Mouse (Mus musculus) kidney, adult 2 months (tissue): ENCODE results near the gene Flvcr1.

ENCODE experiments used
- CTCF ChIP-seq: fragments of 200-500 bp; conservative IDR thresholded peaks from 2 replicates; pipeline ENCODE4 v1.5.1; 2011; ENCODE audit warnings: low read depth, mild to moderate bottlenecking, control low read depth, low read length, moderate library complexity, mixed read lengths; ENCODE audit not compliant: insufficient read depth, insufficient read length
- POLR2A ChIP-seq: fragments of 200-500 bp; IDR thresholded peaks from one replicate; pipeline ENCODE4 v1.6.1; 2011; ENCODE audit warnings: low read depth, low read length, control low read depth

- TF ChIP-seq CTCF: no peak
- no peak for TF ChIP-seq POLR2A
These were observed 57.9 kb downstream of the Flvcr1 start for GRCm38 (mm10) chr1:190968010-190968409.
